Mouse (Mus musculus) lung, embryonic 15.5 days (tissue): ENCODE data around the gene Shc4. TPM values are rescaled to one million over a fixed set of nuclear protein-coding genes. Genes with fewer than 3 reads are reported as not detected.

Experiments
- ATAC-seq: fragments of 200-750 bp; cut with Nextera tagmentation; 2 replicates; pipeline ENCODE4 v1.8.0; 2017; ENCODE audit warnings: moderate number of reproducible peaks, borderline replicate concordance; ENCODE audit not compliant: low FRiP score, low TSS enrichment; ENCODE audit errors: extremely low read depth
- H3K27ac ChIP-seq: fragments of 300-500 bp; sonication (generic); 2 replicates; pipeline ENCODE4 v1.5.1; 2015; ENCODE audit warnings: moderate library complexity, mild to moderate bottlenecking, inconsistent platforms
- H3K27me3 ChIP-seq: fragments of 300-500 bp; sonication (generic); 2 replicates; pipeline ENCODE4 v1.6.1; 2015; ENCODE audit warnings: inconsistent platforms
- H3K36me3 ChIP-seq: fragments of 300-500 bp; sonication (generic); 2 replicates; pipeline ENCODE4 v1.6.1; 2015; ENCODE audit warnings: inconsistent platforms
- H3K4me1 ChIP-seq: fragments of 300-500 bp; sonication (generic); 2 replicates; pipeline ENCODE4 v1.6.1; 2015; ENCODE audit warnings: inconsistent platforms
- H3K4me2 ChIP-seq: fragments of 300-500 bp; sonication (generic); 2 replicates; pipeline ENCODE4 v1.6.1; 2015; ENCODE audit warnings: inconsistent platforms, mild to moderate bottlenecking, moderate library complexity
- H3K4me3 ChIP-seq: fragments of 300-500 bp; sonication (generic); 2 replicates; pipeline ENCODE4 v1.5.1; 2015; ENCODE audit warnings: mild to moderate bottlenecking, inconsistent platforms
- H3K9ac ChIP-seq: fragments of 300-500 bp; sonication (generic); 2 replicates; pipeline ENCODE4 v1.6.1; 2015; ENCODE audit warnings: inconsistent platforms
- H3K9me3 ChIP-seq: fragments of 300-500 bp; sonication (generic); 2 replicates; pipeline ENCODE4 v1.6.1; 2016; ENCODE audit warnings: inconsistent platforms
- WGBS: fragments of 180-500 bp; shearing (Covaris S2); methylation state at CpG from one replicate; pipeline ENCODE4 v1.1.7; 2015; 5-methylcytosine and 5-hydroxymethylcytosine counted together
- polyA plus RNA-seq: library from polyadenylated mRNA; unstranded; fragments of >200 nt; fragmentation: Nextera tagmentation; extraction: Ambion mirVana; gene quantifications from 2 replicates; pipeline ENCODE4 v1.2.1, GENCODE M21; 2015

Shc4 gene
- polyA plus RNA-seq, 1 experiment from 2014 or later: 1.3 TPM

GRCm38 (mm10) chr2:125723086-125723407 is 901 bp downstream of the Shc4 start:
- ATAC-seq: no peak

GRCm38 (mm10) chr2:125716599-125716998 is 7.3 kb downstream of the Shc4 start:
- H3K4me2 ChIP-seq: no peak overlapping the region
- H3K4me1 ChIP-seq: 0 out of 2 replicates have a peak, but pooled peaks cover 2% of the 10 kb centered on the region
- H3K9me3 ChIP-seq: no peaks in the 10 kb centered on the region
- no peak overlapping the region for H3K9ac ChIP-seq
- H3K27ac ChIP-seq: no peak overlapping the region
- no peak overlapping the region for H3K4me3 ChIP-seq
- peaks cover 4% of the 10 kb centered on the region for H3K27me3 ChIP-seq
- H3K36me3 ChIP-seq: no peaks in the 10 kb centered on the region
- WGBS: 84% methylated on average over 8 of the region's 8 CpGs
- no peak for ATAC-seq

More at GRCm38 (mm10) chr2:125723086-125723407, 901 bp downstream of the Shc4 start:
- H3K27me3 ChIP-seq: peaks cover 31% of the 10 kb centered on the region
- peaks cover 12% of the 10 kb centered on the region for H3K4me1 ChIP-seq
- H3K4me3 ChIP-seq: peak overlapping the region; percentile 46
- H3K9ac ChIP-seq: peak overlapping the region; percentile 26
- no peak overlapping the region for H3K27ac ChIP-seq
- H3K36me3 ChIP-seq: no peaks in the 10 kb centered on the region
- WGBS: 1% methylated on average over 18 of the region's 18 CpGs
- H3K9me3 ChIP-seq: no peaks in the 10 kb centered on the region
- peak overlapping the region; percentile 93 for H3K4me2 ChIP-seq

GRCm38 (mm10) chr2:125706510-125706921 is 17.4 kb downstream of the Shc4 start:
- 59% methylated on average over 5 of the region's 5 CpGs for WGBS
- H3K36me3 ChIP-seq: no peaks in the 10 kb centered on the region
- no peak for ATAC-seq
- H3K4me1 ChIP-seq: peaks cover 3% of the 10 kb centered on the region; the same call in 1 of the 2 replicates
- no peaks in the 10 kb centered on the region for H3K27me3 ChIP-seq
- H3K27ac ChIP-seq: no peak overlapping the region
- no peak overlapping the region for H3K4me3 ChIP-seq
- H3K4me2 ChIP-seq: no peak overlapping the region
- no peaks in the 10 kb centered on the region for H3K9me3 ChIP-seq
- H3K9ac ChIP-seq: no peak overlapping the region

GRCm38 (mm10) chr2:125704907-125705631 is 18.9 kb downstream of the Shc4 start:
- no peak for ATAC-seq
- H3K9ac ChIP-seq: no peak overlapping the region
- no peak overlapping the region for H3K4me3 ChIP-seq
- 67% methylated on average over 12 of the region's 12 CpGs for WGBS
- H3K4me1 ChIP-seq: peaks cover 3% of the 10 kb centered on the region; the same call in 1 of the 2 replicates
- H3K27me3 ChIP-seq: no peaks in the 10 kb centered on the region
- no peak overlapping the region for H3K27ac ChIP-seq
- H3K4me2 ChIP-seq: no peak overlapping the region
- no peaks in the 10 kb centered on the region for H3K9me3 ChIP-seq
- H3K36me3 ChIP-seq: no peaks in the 10 kb centered on the region

- Histone ChIP-seq H3K9ac (no peak overlapping the region), H3K9me3 (no peaks in the 10 kb centered on the region), H3K27me3 (no peaks in the 10 kb centered on the region), H3K4me3 (no peak overlapping the region), H3K27ac (no peak overlapping the region), H3K4me1 (peaks cover 3% of the 10 kb centered on the region; the same call in 1 of the 2 replicates), H3K4me2 (no peak overlapping the region), H3K36me3 (no peaks in the 10 kb centered on the region)
- 71% methylated on average over 2 of the region's 2 CpGs for WGBS
- ATAC-seq: no peak
Observed at GRCm38 (mm10) chr2:125702851-125703250, 21.1 kb downstream of the Shc4 start.

- Histone ChIP-seq H3K36me3 (no peaks in the 10 kb centered on the region), H3K4me1 (peaks cover 2% of the 10 kb centered on the region; the same call in 1 of the 2 replicates), H3K27ac (no peak overlapping the region), H3K9me3 (no peaks in the 10 kb centered on the region), H3K9ac (no peak overlapping the region), H3K4me3 (no peak overlapping the region), H3K4me2 (no peak overlapping the region), H3K27me3 (no peaks in the 10 kb centered on the region)
- no peak for ATAC-seq
- WGBS: 68% methylated on average over 2 of the region's 2 CpGs
Observed at GRCm38 (mm10) chr2:125701606-125702005, 22.3 kb downstream of the Shc4 start.

- 59% methylated on average over 2 of the region's 2 CpGs for WGBS
- H3K4me3 ChIP-seq: no peak overlapping the region
- no peaks in the 10 kb centered on the region for H3K27me3 ChIP-seq
- H3K4me2 ChIP-seq: no peak overlapping the region
- no peaks in the 10 kb centered on the region for H3K9me3 ChIP-seq
- H3K27ac ChIP-seq: peak overlapping the region; percentile 60; the same call in 1 of the 2 replicates
- H3K36me3 ChIP-seq: no peaks in the 10 kb centered on the region
- peaks cover 6% of the 10 kb centered on the region; the same call in 1 of the 2 replicates for H3K4me1 ChIP-seq
- peak; percentile 39; the same call in 1 of the 2 replicates for ATAC-seq
- H3K9ac ChIP-seq: no peak overlapping the region
Observed at GRCm38 (mm10) chr2:125696219-125696618, 27.7 kb downstream of the Shc4 start.

- Histone ChIP-seq H3K4me3 (no peak overlapping the region), H3K27me3 (no peaks in the 10 kb centered on the region), H3K4me2 (no peak overlapping the region), H3K4me1 (peaks cover 6% of the 10 kb centered on the region; the same call in 1 of the 2 replicates), H3K9ac (no peak overlapping the region), H3K27ac (no peak overlapping the region), H3K9me3 (no peaks in the 10 kb centered on the region), H3K36me3 (no peaks in the 10 kb centered on the region)
- no peak for ATAC-seq
- WGBS: 79% methylated on average over 2 of the region's 2 CpGs
Observed at GRCm38 (mm10) chr2:125694798-125695197, 29.1 kb downstream of the Shc4 start.

- no peaks in the 10 kb centered on the region for H3K9me3 ChIP-seq
- peaks cover 6% of the 10 kb centered on the region; the same call in 1 of the 2 replicates for H3K4me1 ChIP-seq
- no peaks in the 10 kb centered on the region for H3K36me3 ChIP-seq
- no peaks in the 10 kb centered on the region for H3K27me3 ChIP-seq
- no peak for ATAC-seq
- H3K9ac ChIP-seq: no peak overlapping the region
- no peak overlapping the region for H3K27ac ChIP-seq
- no peak overlapping the region for H3K4me2 ChIP-seq
- no peak overlapping the region for H3K4me3 ChIP-seq
- WGBS: 30% methylated on average over 2 of the region's 2 CpGs
Observed at GRCm38 (mm10) chr2:125692010-125692409, 31.9 kb downstream of the Shc4 start.

- Histone ChIP-seq H3K4me1 (peaks cover 10% of the 10 kb centered on the region; the same call in 1 of the 2 replicates), H3K27ac (peak overlapping the region; percentile 69), H3K9me3 (no peaks in the 10 kb centered on the region), H3K9ac (no peak overlapping the region), H3K27me3 (0 out of 2 replicates have a peak, but pooled peaks cover 11% of the 10 kb centered on the region), H3K36me3 (no peaks in the 10 kb centered on the region), H3K4me2 (no peak overlapping the region), H3K4me3 (no peak overlapping the region)
- 55% methylated on average over 9 of the region's 9 CpGs for WGBS
- 0 out of 2 replicates have a peak, but pooled peaks have one; percentile 29 for ATAC-seq
Observed at GRCm38 (mm10) chr2:125685441-125686150, 38.4 kb downstream of the Shc4 start.

- peak overlapping the region; percentile 69 for H3K27ac ChIP-seq
- H3K9ac ChIP-seq: no peak overlapping the region
- H3K27me3 ChIP-seq: peaks cover 11% of the 10 kb centered on the region; the same call in 1 of the 2 replicates
- H3K36me3 ChIP-seq: no peaks in the 10 kb centered on the region
- H3K4me1 ChIP-seq: peaks cover 10% of the 10 kb centered on the region; the same call in 1 of the 2 replicates
- no peaks in the 10 kb centered on the region for H3K9me3 ChIP-seq
- H3K4me2 ChIP-seq: no peak overlapping the region; the same call in 1 of the 2 replicates
- ATAC-seq: no peak
- 45% methylated on average over 10 of the region's 10 CpGs for WGBS
- no peak overlapping the region for H3K4me3 ChIP-seq
Observed at GRCm38 (mm10) chr2:125684559-125685440, 39.1 kb downstream of the Shc4 start.
